Mouse (Mus musculus): ENCODE data around the gene Ncmap. TPM values are rescaled to one million over a fixed set of nuclear protein-coding genes. Genes with fewer than 3 reads are reported as not detected.

Ncmap gene
- 7.0 TPM for polyA plus RNA-seq (2014; fragmentation: Illumina TruSeq; extraction: RNeasy Lipid Tissue Mini Kit (QIAGEN cat#74804); ENCODE audit: low read depth, low replicate concordance)

DNA sequence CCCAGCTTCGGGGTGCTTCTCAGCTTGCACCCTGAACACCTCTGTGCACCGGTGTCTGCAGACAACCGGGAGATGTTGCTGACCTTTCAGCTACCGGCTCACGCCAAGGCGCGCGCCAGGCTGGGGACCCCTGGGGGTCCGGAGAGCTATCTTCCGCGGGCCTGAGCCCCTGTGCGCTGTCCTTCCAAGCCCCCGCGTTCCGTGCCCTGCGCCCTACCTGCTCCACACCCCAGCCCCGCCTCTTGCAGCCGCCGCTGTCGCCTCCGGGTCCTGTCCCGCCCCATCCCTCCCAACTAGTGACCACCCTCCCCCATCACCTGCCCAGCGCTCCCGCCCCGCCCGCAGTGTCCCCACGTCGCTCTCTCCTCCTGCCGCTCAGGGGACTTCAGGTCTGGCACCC lies at the start of gene Ncmap:
Gene Ncmap, minus strand, starts transcription at position 237 of the 400 bp plus-strand sequence.

DNA sequence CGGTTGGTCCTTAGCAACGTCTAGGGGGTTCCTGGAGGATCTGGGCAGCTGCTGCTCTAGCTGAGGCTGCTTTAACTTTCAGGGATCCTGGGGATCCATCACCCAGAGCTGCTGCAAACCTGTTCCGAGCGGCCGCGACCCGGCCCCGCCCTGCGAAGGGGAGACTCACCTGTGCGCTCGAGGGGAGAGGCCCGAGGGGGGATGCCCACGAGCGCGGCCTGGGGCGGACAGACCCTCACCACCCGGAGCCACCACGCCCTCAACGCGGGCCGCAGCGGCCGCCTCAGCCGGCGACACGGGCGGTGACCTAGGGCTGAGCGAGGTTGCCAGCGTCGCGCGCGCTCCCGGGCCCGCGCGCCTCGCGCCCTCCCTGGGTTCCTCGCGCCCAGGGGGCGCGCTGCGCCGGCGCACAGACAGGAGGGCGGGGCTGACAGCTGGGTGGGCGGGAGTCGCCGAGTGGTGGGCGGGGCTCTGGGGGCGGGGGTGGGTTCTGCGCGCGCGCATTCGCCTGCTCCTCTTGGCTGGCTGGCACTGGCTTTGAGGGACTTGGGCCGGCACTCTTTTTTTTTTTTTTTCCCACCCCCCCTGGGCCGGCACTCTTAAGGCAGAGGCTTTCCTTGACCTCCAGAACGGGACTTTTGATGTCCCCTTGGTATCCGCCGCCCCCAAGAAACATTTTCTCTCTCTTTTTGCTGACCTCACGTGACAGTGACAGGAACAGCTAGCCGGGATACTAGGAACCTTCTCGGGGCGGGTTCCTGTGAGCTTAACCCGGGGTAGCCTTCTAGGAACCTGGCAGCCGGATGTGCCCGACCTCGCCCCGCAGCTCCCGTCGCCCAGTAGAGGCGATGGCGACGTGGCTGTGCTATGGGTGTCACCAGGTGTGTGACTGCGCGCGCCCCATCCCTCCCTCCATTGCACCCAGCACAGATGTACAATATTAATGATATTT lies 35.7 kb upstream of the Ncmap start, which contains the start of gene Rcan3:
Gene Rcan3, minus strand, starts transcription at position 411 of the 952 bp plus-strand sequence.

DNA sequence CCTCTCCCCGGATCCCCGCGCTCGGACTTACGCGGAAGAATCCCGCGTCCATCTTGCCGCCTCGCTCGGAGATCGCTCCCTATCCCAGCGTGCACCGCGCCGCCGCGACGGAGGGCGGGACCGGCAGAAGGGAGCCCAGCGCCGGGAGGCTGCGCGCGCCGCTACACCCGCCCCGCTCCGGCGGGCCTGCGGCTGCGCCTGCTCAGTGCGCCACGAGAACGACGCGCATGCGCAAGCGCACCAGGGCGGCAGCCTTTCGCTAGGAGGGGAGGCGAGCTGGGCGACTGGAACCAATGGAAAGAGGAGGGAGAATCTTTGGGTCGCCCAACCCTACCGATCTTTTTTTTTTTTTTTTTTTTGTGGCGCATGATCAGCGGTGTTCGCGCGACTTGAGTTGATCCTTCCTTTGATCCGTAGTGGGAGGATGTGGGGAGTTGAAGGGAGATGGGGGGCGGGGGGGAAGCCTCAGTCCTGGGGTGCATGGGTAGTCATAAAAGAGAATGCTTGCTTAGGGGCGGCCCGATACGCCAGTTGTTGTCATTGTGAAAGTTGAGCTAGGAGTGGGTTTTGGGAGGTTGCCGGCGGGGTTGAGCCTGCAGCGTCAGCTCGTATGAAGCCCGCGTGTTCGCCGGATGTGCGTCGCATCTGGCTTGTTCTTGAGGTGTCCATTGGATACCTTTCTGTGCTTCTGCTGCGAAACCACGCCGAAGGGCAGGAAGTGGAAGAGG lies 44.8 kb downstream of the Ncmap start, which contains the start of gene Srrm1:
Gene Srrm1, minus strand, starts transcription at position 256 of the 728 bp plus-strand sequence.

Other genes with a start within 250 kb of the Ncmap start
- gene Clic4, start 125.4 kb downstream of the Ncmap start, polyA plus RNA-seq (2014; fragmentation: Illumina TruSeq; extraction: RNeasy Lipid Tissue Mini Kit (QIAGEN cat#74804); ENCODE audit: low read depth, low replicate concordance), result 113 TPM
- 174 TPM for gene Srrm1, start 44.9 kb downstream of the Ncmap start, polyA plus RNA-seq (2014; fragmentation: Illumina TruSeq; extraction: RNeasy Lipid Tissue Mini Kit (QIAGEN cat#74804); ENCODE audit: low read depth, low replicate concordance)
- gene Rcan3, start 35.6 kb upstream of the Ncmap start, polyA plus RNA-seq (2014; fragmentation: Illumina TruSeq; extraction: RNeasy Lipid Tissue Mini Kit (QIAGEN cat#74804); ENCODE audit: low read depth, low replicate concordance), result 8.4 TPM
- gene Stpg1, start 96.6 kb upstream of the Ncmap start, polyA plus RNA-seq (2014; fragmentation: Illumina TruSeq; extraction: RNeasy Lipid Tissue Mini Kit (QIAGEN cat#74804); ENCODE audit: low read depth, low replicate concordance), result 3.0 TPM
- 8.5 TPM for gene Nipal3, start 96.8 kb upstream of the Ncmap start, polyA plus RNA-seq (2014; fragmentation: Illumina TruSeq; extraction: RNeasy Lipid Tissue Mini Kit (QIAGEN cat#74804); ENCODE audit: low read depth, low replicate concordance)
- not detected for gene Grhl3, start 175.4 kb upstream of the Ncmap start, polyA plus RNA-seq (2014; fragmentation: Illumina TruSeq; extraction: RNeasy Lipid Tissue Mini Kit (QIAGEN cat#74804); ENCODE audit: low read depth, low replicate concordance)

Measured in adipose tissue, adult 10 weeks (tissue).